Mouse (Mus musculus): Measurements from ENCODE around the gene 9130409I23Rik. TPM values are rescaled to one million over a fixed set of nuclear protein-coding genes. Genes with fewer than 3 reads are reported as not detected.

The 9130409I23Rik gene
- total RNA-seq (2021), result not detected

DNA sequence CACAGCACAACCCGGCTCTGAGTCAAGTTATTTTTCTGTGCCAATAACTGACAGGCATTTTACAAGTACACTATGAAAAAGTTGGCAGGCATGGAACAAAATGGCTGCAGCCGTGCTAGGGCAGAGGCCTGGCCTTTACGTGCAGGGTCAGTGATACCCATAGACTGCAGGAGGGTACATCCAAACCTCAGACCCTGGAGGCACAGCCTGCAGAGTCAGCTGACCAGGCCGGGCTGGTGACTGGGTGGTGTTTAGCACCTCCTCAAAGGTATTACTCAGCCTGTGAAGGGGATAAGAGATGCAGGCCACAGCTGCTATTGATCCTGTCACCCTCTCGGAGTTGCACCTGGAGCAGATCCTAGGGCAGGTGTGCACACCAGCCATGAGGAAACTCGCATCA lies at the start of gene 9130409I23Rik:
9130409I23Rik (plus strand) TSS at position 301 of the 400 bp plus-strand sequence.
- intact Hi-C loops (cut with DNase I), result no loop called here
- DNase-seq (ENCODE audit: low spot score in 2 of 2), result no peak

DNA sequence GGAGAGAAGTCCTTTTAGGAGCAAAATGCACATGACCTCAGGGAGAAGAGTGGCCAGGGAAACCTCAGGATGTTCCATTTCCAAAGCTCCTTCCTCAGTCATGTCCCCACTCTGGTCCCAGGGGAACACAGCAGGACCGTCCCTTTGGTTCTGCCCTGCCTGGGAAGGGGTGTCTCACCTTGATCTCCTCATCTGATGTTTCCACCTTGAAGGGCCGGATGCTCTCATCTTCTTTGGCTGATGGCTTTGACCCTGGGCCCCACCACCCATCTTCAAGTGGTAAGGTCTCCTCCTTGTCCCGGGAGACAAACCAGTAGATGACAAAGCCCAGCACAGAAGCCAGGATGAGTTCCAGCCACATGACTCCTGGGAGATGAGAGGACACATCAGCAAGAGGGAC lies 49.4 kb upstream of the 9130409I23Rik start:
- no peak for DNase-seq (ENCODE audit: low spot score in 2 of 2)
- intact Hi-C loops (cut with DNase I), result no loop called here

DNA sequence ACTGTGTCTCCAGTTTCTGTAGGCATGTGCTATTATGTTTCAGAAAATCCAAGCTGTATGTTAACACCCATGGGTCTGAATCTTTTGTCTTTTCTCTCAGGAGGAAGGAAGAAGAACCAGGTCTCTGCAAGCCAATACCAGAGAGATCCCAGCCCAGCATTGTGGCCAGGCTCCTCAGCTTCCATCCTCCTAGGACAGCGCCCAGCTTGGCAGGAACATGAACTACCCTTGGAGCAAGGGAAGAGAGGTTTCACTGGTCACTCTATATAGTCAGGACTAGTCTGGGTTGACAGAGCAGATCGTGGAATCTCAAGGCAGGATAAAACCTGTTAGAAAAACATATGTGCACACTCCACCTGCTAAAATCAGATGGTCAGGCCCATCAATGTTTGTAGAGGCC lies 47.2 kb upstream of the 9130409I23Rik start:
- DNase-seq (ENCODE audit: low spot score in 2 of 2), result no peak
- intact Hi-C loops (cut with DNase I), result no loop called here

DNA sequence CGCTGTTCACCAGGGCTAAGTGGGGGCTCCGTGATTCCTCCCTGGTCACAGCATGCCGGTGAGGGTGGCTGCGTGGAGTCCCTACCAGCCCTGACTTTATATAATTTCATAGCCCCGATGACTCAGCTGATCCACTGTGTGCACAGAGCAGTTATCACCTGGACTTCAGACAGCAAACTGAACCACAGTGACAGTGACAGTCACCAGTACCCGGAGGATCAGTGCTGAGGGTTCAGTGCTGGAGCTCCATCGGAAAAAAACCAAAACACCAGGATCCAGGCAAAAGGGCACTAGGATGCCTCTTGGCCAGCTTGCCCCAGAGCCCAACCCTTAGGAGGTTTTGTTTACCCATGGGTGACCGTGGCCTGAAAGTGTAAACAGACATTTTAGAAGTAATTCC lies 45.7 kb upstream of the 9130409I23Rik start:
- DNase-seq (ENCODE audit: low spot score in 2 of 2), result no peak
- intact Hi-C loops (cut with DNase I), result no loop called here

DNA sequence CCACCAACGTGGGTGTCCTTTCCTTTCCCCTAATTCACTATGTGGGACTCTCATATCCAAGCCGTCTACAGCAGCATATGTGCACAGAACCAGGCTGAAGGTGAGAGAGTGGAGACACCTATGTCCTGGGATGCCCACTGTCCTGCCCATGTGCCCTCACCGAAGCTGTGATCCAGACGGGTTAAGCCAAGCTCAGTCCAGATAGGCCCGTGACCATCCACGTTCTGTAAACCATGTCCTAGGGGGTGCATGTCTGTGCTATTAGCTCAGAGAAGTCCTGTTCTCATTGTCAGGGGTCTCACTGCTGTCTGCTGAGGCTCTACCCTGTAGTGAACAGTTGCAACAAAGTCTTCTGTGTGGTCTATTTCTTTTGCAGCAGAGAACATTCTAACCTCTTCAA lies 43.2 kb upstream of the 9130409I23Rik start:
- DNase-seq (ENCODE audit: low spot score in 2 of 2), result no peak
- intact Hi-C loops (cut with DNase I), result no loop called here

DNA sequence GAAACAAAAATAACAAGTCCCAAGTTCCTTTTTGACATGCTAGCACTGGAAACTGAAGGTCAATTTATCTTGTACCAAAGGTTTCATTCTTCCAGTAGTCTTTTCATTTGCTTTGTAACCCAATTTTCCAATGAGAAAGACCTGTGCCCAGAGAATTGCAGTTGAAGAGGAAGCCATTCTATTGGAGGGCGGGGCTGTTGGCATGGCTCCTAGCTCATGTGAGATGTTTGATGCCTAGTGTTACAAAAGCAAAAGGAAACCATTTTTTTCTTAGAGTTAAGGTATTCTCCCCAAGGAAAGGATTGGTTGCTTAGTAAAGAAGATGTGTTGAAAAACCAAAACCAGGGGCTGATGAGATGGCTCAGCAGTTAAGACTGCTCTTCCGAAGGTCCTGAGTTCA lies 42.8 kb upstream of the 9130409I23Rik start:
- DNase-seq (ENCODE audit: low spot score in 2 of 2), result no peak
- intact Hi-C loops (cut with DNase I), result no loop called here

- DNase-seq (ENCODE audit: low spot score in 2 of 2), result no peak
- intact Hi-C loops (cut with DNase I), result no loop called here
These were observed 41.9 kb upstream of the 9130409I23Rik start for GRCm38 (mm10) chr1:181009011-181009590.

DNA sequence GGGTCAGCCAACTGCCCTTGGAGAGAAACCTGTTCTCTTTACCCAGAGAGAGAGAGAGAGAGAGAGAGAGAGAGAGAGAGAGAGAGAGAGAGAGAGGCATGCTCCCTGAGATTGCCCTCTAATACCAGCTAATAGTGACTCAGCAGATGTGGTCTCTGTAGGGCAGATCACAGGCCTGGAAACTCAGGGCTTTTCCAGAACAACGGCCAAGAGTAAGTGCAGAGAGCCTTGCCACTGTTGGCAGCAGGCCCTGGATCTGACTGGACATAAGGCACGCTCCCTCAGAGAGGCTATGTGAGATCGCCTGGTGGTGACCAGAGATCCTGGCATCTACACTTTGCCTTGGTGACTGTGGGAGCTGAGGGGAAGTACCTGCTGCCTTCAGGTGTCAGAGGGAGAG lies 41.3 kb upstream of the 9130409I23Rik start:
- no peak for DNase-seq (ENCODE audit: low spot score in 2 of 2)
- intact Hi-C loops (cut with DNase I), result no loop called here

GRCm38 (mm10) chr1:181010171-181010932 lies 40.7 kb upstream of the 9130409I23Rik start:
- intact Hi-C loops (cut with DNase I), result no loop called here
- no peak for DNase-seq (ENCODE audit: low spot score in 2 of 2)

DNA sequence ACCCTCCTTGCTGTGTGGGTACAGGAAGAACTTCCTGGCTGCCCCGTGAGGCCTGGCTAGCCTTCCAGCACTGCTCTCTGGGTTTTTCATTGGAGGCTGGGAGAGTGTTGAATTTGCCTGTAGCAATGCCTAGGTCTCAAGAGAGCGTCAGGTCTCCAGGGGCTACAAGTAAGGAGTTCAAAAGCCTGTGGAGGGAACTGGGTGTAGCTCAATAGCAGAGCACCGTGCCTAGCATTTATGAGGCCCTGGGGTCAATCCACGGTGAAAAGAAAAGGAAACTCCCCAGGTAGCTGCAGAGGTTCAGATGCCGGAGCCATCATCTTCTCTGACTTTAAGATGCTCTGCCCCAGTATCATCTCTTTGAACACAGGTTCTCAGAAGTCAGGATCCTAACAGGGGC lies 39.4 kb upstream of the 9130409I23Rik start:
- intact Hi-C loops (cut with DNase I), result no loop called here
- DNase-seq (ENCODE audit: low spot score in 2 of 2), result no peak

DNA sequence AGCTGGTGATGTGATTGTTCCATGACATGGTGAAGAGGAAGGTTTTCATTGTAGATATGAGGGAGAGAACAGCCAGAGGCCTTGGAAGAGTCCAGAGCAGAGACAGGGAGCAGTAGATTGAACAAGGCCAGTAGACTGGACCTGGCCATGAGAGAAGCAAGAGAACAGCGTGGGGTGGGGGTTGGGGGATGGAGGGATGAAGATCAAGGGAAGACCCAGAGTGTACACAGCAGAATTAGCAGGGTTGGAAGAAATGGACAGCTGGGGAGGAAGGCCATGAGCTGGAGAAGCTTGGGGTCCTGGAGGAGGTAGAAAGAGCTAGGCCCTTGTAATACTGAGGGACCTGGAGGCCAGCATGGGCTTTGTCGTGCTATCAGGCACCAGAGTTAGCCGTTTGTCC lies 38.6 kb upstream of the 9130409I23Rik start:
- no peak for DNase-seq (ENCODE audit: low spot score in 2 of 2)
- intact Hi-C loops (cut with DNase I), result no loop called here

DNA sequence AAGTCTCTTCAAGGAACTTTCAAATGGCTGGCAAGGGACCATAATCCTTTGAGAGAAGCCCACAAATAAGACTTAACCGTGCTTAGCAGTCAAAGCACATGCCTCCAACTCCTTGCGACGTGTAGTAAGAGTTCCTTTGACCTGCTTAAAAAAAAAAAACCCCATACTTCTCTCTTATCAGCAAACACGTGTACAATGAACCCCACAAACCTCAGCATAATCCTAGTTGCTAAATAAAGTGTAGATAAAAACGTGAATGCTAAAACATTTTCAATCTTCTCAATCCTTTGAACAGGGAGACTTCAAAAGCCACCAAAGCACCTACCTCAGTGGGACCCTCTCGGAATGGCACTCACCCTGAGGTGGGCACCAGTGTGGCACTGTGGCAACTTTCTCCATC lies 37.6 kb upstream of the 9130409I23Rik start:
- DNase-seq (ENCODE audit: low spot score in 2 of 2), result no peak
- intact Hi-C loops (cut with DNase I), result no loop called here

DNA sequence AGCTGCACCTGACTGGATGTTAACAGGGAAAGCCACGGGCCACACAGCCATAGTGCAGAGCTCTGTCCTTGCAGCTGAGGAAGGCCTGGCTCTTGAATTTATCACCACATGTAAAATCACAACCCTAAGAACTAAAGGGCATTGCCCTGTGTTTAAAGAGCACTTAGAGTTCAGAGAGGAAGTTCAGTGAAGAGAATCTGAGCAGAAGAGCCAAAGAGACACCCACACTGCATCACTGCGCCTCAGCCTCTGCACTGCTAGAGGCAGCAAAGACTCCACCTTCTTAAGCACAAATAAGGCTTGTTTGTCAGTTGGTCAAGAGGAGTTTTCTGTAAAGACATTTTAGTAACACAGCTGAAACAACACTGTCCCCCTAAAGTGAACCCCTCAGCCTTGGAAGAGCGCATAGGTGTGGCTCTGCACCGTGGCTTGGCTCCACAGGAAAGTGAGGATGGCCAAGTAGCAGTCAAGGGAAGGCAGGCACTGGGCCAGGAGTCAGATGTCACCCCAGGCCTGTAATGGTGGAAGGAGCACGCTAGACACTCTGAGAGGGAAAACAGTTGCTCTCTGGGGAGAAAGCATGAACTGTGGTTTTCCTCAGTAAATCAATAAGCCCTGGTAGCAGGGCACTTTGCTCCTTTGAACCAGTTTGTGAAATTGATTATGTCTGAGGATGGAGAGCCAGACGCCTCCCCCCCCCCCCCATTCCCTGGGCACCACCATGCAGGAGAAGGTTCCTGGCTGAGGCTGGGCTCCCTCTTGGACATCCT lies 36.1 kb upstream of the 9130409I23Rik start:
- no peak for DNase-seq (ENCODE audit: low spot score in 2 of 2)
- intact Hi-C loops (cut with DNase I), result no loop called here

GRCm38 (mm10) chr1:181015558-181015957 lies 35.5 kb upstream of the 9130409I23Rik start:
- DNase-seq (ENCODE audit: low spot score in 2 of 2), result peak in 1 of 2 experiments; percentile 34
- intact Hi-C loops (cut with DNase I), result no loop called here

- DNase-seq (ENCODE audit: low spot score in 2 of 2), result no peak
- intact Hi-C loops (cut with DNase I), result no loop called here
These were observed 35.0 kb upstream of the 9130409I23Rik start for GRCm38 (mm10) chr1:181016045-181016444.

GRCm38 (mm10) chr1:181016532-181017131 lies 34.4 kb upstream of the 9130409I23Rik start:
- peak; percentile 60 to 63 for DNase-seq (ENCODE audit: low spot score in 2 of 2)
- intact Hi-C loops (cut with DNase I), result no loop called here

DNA sequence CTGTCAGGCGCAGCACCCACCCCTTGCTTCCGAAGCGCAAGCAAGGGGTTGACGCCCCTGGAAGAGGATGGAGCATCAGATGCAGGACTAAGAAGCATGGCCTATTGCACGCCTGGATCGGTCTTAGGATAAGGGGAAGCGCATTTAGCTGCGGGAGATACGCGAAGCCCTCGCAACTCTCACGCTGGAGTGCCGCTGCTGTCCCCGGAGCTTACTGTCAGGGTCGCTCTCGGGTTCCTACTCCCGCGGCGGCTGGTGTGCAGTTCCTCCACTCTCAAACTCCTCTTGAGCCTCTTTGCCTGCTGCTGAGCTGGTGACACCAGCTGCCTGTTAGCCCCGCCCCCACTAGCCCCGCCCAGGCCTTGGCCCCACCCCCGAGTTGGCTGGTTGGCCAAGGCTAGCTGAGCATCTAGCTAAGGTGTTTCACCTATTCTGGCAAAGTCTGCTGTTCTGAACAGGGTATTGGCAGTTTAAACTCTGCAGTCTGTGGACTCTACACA lies 33.8 kb upstream of the 9130409I23Rik start:
- intact Hi-C loops (cut with DNase I), result no loop called here
- peak; percentile 62 to 66 for DNase-seq (ENCODE audit: low spot score in 2 of 2)

DNA sequence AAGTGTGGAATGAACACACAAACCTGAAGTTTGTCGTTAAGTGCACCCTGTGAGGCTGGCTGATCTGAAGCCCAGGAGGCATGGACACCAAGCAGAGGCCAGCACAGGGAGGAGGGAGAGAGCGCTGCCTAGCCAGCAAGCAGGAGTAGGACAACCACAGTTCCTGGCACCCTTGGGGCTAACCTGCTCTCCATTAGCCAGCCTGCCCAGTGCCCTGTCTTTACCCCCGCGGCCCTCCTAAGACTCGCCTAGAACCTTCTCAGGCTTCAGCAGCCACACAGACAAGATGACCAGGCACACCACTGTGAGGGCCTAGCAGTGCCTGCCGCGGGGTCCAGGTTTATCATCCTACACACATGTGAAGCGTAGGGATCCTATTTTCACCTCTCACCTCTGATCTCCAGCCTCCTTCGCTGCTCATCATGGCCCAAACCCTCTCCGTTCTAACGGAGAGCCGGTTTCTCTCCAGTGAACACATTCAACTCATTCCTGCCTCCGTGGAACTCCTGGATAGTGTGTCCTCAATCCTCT lies 33.1 kb upstream of the 9130409I23Rik start:
- no peak for DNase-seq (ENCODE audit: low spot score in 2 of 2)
- intact Hi-C loops (cut with DNase I), result no loop called here

GRCm38 (mm10) chr1:181020756-181021487 lies 30.1 kb upstream of the 9130409I23Rik start, which contains the start of gene Ephx1:
Gene Ephx1 (minus strand): TSS chr1:181020904.
- intact Hi-C loops (cut with DNase I), result no loop called here

More at GRCm38 (mm10) chr1:181020756-181021487, 30.1 kb upstream of the 9130409I23Rik start, which contains the start of gene Ephx1:
- DNase-seq (ENCODE audit: low spot score in 2 of 2), result no peak
